Mouse (Mus musculus) forebrain, postnatal 0 days (tissue): ENCODE data around the gene Camk1d. TPM values are rescaled to one million over a fixed set of nuclear protein-coding genes. Genes with fewer than 3 reads are reported as not detected.
"Not testable (repeated sequence)": the region's sequence is repeated elsewhere in the genome, so short reads cannot be mapped to it uniquely, and the experiment has no call there.

Source experiments
- ATAC-seq: fragments of 200-750 bp; cut with Nextera tagmentation; 2 replicates; pipeline ENCODE4 v1.8.0; 2017; ENCODE audit warnings: mild to moderate bottlenecking, moderate library complexity
- DNase-seq: peaks from one replicate; pipeline ENCODE4 v3.0.0-alpha.2; 2015
- H3K27ac ChIP-seq: fragments of 300-500 bp; sonication (generic); 2 replicates; pipeline ENCODE4 v1.5.1; 2014; ENCODE audit warnings: low read depth, mild to moderate bottlenecking, antibody characterized with exemption, low read length, moderate library complexity, mixed read lengths
- H3K27me3 ChIP-seq: fragments of 300-500 bp; sonication (generic); 2 replicates; pipeline ENCODE4 v1.6.1; 2014; ENCODE audit warnings: mild to moderate bottlenecking, low read length, mixed read lengths; ENCODE audit not compliant: insufficient read depth
- H3K36me3 ChIP-seq: fragments of 300-500 bp; sonication (generic); 2 replicates; pipeline ENCODE4 v1.6.1; 2014; ENCODE audit warnings: mild to moderate bottlenecking, moderate library complexity; ENCODE audit not compliant: insufficient read depth
- H3K4me1 ChIP-seq: fragments of 300-500 bp; sonication (generic); 2 replicates; pipeline ENCODE4 v1.6.1; 2014; ENCODE audit warnings: antibody characterized with exemption; ENCODE audit not compliant: insufficient read depth
- H3K4me2 ChIP-seq: fragments of 300-500 bp; sonication (generic); 2 replicates; pipeline ENCODE4 v1.6.1; 2014; ENCODE audit warnings: low read depth, mild to moderate bottlenecking, moderate library complexity
- H3K4me3 ChIP-seq: fragments of 300-500 bp; sonication (generic); 2 replicates; pipeline ENCODE4 v1.5.1; 2014; ENCODE audit warnings: low read depth, low read length, mixed read lengths
- H3K9ac ChIP-seq: fragments of 300-500 bp; sonication (generic); 2 replicates; pipeline ENCODE4 v1.6.1; 2014; ENCODE audit warnings: mild to moderate bottlenecking
- H3K9me3 ChIP-seq: fragments of 300-500 bp; sonication (generic); 2 replicates; pipeline ENCODE4 v1.6.1; 2016; ENCODE audit warnings: low read length
- CTCF ChIP-seq: sonication (generic); IDR thresholded peaks from 2 replicates; pipeline ENCODE4 v1.5.1; 2016; ENCODE audit warnings: antibody characterized with exemption, control low read depth, low read depth
- WGBS: fragments of 180-500 bp; shearing (Covaris S2); extraction: QIAGEN DNeasy Blood & Tissue Kit; methylation state at CpG from one replicate; pipeline ENCODE4 v1.1.7; 2014; 5-methylcytosine and 5-hydroxymethylcytosine counted together
- polyA plus RNA-seq: library from polyadenylated mRNA; unstranded; fragments of >200 nt; fragmentation: Nextera tagmentation; extraction: Ambion mirVana; gene quantifications from 2 replicates; pipeline ENCODE4 v1.2.1, GENCODE M21; 2015
- total RNA-seq: library from RNA; depleted of rRNA; stranded (reverse); fragments of >200 nt; gene quantifications from 2 replicates; pipeline ENCODE4 v1.2.3, GENCODE M21; 2014

The Camk1d gene
- total and polyA plus RNA-seq, 2 experiments from 2014 or later, result 10.5 to 29.0 TPM

- Histone ChIP-seq H3K36me3 (no peaks in the 10 kb centered on the region), H3K4me1 (no peaks in the 10 kb centered on the region), H3K27ac (no peak overlapping the region), H3K4me3 (no peak overlapping the region), H3K9ac (no peak overlapping the region), H3K27me3 (no peaks in the 10 kb centered on the region), H3K4me2 (no peak overlapping the region), H3K9me3 (no peaks in the 10 kb centered on the region)
- 42% methylated on average over 3 of the region's 3 CpGs for WGBS
- DNase-seq (peak; percentile 10), ATAC-seq (peak; percentile 42; the same call in 1 of the 2 replicates)
- TF ChIP-seq CTCF, result no peak
Observed at GRCm38 (mm10) chr2:5540870-5541269, 173.4 kb downstream of the Camk1d start.

GRCm38 (mm10) chr2:5539894-5540293, 174.4 kb downstream of the Camk1d start:
- not testable (repeated sequence) for H3K27me3 ChIP-seq, ATAC-seq, H3K9me3 ChIP-seq, H3K9ac ChIP-seq, H3K4me2 ChIP-seq, DNase-seq, H3K36me3 ChIP-seq, H3K4me3 ChIP-seq, H3K4me1 ChIP-seq, H3K27ac ChIP-seq
- WGBS, result 57% methylated on average over 3 of the region's 3 CpGs

- H3K9ac ChIP-seq, result no peak overlapping the region
- no peak overlapping the region for H3K27ac ChIP-seq
- no peaks in the 10 kb centered on the region for H3K4me1 ChIP-seq
- WGBS, result 23% methylated on average over 2 of the region's 2 CpGs
- no peak overlapping the region for H3K4me2 ChIP-seq
- DNase-seq (peak; percentile 25), ATAC-seq (peak; percentile 42; the same call in 1 of the 2 replicates)
- no peaks in the 10 kb centered on the region for H3K27me3 ChIP-seq
- H3K36me3 ChIP-seq, result no peaks in the 10 kb centered on the region
- H3K9me3 ChIP-seq, result no peaks in the 10 kb centered on the region
- no peak overlapping the region for H3K4me3 ChIP-seq
- TF ChIP-seq CTCF, result no peak
Observed at GRCm38 (mm10) chr2:5533868-5534267, 180.4 kb downstream of the Camk1d start.

GRCm38 (mm10) chr2:5529992-5530391, 184.3 kb downstream of the Camk1d start:
- WGBS, result 44% methylated on average over 2 of the region's 2 CpGs
- ATAC-seq, result peak; percentile 50; the same call in 1 of the 2 replicates
- no peaks in the 10 kb centered on the region for H3K36me3 ChIP-seq

GRCm38 (mm10) chr2:5519221-5519669, 195.1 kb downstream of the Camk1d start:
- H3K4me1 ChIP-seq, result no peaks in the 10 kb centered on the region
- no peak overlapping the region for H3K27ac ChIP-seq
- no peak for TF ChIP-seq CTCF
- peak; percentile 25; the same call in 1 of the 2 replicates for ATAC-seq
- H3K9ac ChIP-seq, result no peak overlapping the region
- no peak overlapping the region for H3K4me2 ChIP-seq
- WGBS, result 46% methylated on average over 8 of the region's 8 CpGs
- H3K36me3 ChIP-seq, result no peaks in the 10 kb centered on the region
- no peaks in the 10 kb centered on the region for H3K9me3 ChIP-seq
- H3K27me3 ChIP-seq, result no peaks in the 10 kb centered on the region
- H3K4me3 ChIP-seq, result no peak overlapping the region
- peak; percentile 17 for DNase-seq

More at GRCm38 (mm10) chr2:5529992-5530391, 184.3 kb downstream of the Camk1d start:
- H3K4me3 ChIP-seq, result no peak overlapping the region
- H3K4me2 ChIP-seq, result no peak overlapping the region
- peak; percentile 47 for DNase-seq
- no peak overlapping the region for H3K9ac ChIP-seq
- TF ChIP-seq CTCF, result no peak
- no peaks in the 10 kb centered on the region for H3K9me3 ChIP-seq
- H3K4me1 ChIP-seq, result no peaks in the 10 kb centered on the region
- no peak overlapping the region for H3K27ac ChIP-seq
- no peaks in the 10 kb centered on the region for H3K27me3 ChIP-seq

- no peak overlapping the region for H3K9ac ChIP-seq
- no peak overlapping the region for H3K4me3 ChIP-seq
- H3K4me1 ChIP-seq, result no peaks in the 10 kb centered on the region
- no peaks in the 10 kb centered on the region for H3K27me3 ChIP-seq
- ATAC-seq, result no peak
- no peak overlapping the region for H3K4me2 ChIP-seq
- no peak for TF ChIP-seq CTCF
- DNase-seq, result no peak
- 88% methylated on average over 2 of the region's 2 CpGs for WGBS
- H3K36me3 ChIP-seq, result no peaks in the 10 kb centered on the region
- no peak overlapping the region for H3K27ac ChIP-seq
- no peaks in the 10 kb centered on the region for H3K9me3 ChIP-seq
Observed at GRCm38 (mm10) chr2:5515106-5515505, 199.2 kb downstream of the Camk1d start.

GRCm38 (mm10) chr2:5514095-5514494, 200.2 kb downstream of the Camk1d start:
- Histone ChIP-seq H3K9me3 (no peaks in the 10 kb centered on the region), H3K9ac (no peak overlapping the region), H3K27me3 (no peaks in the 10 kb centered on the region), H3K4me2 (no peak overlapping the region), H3K4me3 (no peak overlapping the region), H3K4me1 (no peaks in the 10 kb centered on the region), H3K36me3 (no peaks in the 10 kb centered on the region), H3K27ac (no peak overlapping the region)
- no peak for ATAC-seq
- no peak for DNase-seq
- no peak for TF ChIP-seq CTCF
- 97% methylated on average over 5 of the region's 5 CpGs for WGBS
